Mouse (Mus musculus): ENCODE data around the gene Cend1.
A peak's percentile ranks its signal among the peaks of the same experiment; 100 is the strongest.

The Cend1 gene

DNA sequence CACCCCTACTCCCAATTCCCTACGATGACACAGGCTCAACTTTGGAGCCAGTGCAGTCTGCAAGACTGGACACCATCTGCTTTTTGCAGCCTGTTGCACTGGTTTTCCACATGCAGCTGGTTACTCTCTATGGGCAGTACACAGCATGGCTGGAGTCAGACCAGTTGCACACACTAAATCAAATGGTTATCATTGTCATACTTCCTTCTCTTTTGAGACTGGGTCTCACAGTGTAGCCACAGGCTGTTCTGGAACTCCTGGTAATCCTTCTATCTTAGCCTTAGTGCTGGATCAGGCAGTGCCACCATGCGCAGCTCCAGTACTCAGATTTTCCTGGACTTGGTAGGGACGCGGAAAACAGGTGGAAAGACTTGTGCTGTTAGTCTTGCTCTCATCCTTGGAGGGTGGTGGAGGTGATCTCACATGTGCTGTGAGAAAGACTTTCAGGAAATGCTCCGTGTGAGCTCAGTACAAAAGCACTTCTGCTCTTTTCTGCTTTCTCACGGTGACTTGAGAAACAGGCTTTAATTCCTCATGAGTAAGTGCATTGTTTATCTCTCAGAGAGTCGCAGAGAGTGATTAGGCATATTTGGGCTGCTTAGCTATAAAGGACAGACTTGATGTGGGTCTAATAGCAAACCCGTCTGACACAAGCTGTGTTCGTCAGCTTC lies 36.6 kb downstream of the Cend1 start:
- peak; percentile 44 for DNase-seq (ENCODE audit: low read depth)

DNA sequence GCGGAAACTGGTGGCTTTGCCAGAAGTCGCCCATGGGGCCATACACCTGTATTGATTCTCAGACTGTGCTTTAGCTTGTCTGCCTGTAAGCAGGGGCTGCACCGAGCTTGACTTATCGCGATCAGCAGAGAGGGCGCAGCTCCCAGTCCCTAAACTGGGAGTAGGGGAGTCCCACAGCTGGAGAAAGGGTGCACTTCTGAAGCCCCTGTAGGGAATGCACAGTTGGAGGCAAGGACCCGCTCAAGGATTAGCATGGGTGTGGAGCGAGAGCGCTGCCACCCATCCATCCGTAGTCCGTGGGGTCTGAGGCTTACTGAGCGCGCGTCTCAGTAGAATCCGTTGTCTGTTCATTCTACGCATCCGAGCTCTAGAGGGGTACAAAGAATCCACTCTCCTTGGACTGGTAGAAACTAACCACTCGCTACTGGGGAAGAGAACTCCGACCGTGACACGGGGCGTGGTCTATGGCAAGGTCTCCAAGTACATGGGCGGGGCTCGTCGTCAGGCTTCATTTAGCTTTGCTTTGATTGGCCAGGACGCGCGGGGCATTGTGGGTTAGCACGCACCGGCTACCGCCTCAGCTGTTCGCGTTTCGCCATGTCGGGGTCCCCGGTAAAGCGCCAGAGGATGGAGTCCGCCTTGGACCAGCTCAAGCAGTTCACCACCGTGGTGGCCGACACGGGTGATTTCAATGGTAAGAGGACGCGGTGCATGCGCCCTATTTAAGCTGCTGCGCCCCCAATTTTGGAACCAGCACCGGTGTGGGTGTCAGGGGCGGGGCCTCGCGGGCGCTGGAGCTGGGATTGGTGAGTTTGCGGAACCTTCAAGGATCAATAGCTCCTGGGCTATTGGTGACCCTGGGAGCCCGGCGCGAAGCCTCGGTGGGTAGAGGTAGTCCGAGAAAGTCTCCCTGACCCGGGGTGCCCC lies 37.4 kb downstream of the Cend1 start, which contains the start of gene Taldo1:
Gene Taldo1 (plus strand): TSS at position 575 of the 927 bp plus-strand sequence.
- peak; percentile 96 for DNase-seq (ENCODE audit: low read depth)

DNA sequence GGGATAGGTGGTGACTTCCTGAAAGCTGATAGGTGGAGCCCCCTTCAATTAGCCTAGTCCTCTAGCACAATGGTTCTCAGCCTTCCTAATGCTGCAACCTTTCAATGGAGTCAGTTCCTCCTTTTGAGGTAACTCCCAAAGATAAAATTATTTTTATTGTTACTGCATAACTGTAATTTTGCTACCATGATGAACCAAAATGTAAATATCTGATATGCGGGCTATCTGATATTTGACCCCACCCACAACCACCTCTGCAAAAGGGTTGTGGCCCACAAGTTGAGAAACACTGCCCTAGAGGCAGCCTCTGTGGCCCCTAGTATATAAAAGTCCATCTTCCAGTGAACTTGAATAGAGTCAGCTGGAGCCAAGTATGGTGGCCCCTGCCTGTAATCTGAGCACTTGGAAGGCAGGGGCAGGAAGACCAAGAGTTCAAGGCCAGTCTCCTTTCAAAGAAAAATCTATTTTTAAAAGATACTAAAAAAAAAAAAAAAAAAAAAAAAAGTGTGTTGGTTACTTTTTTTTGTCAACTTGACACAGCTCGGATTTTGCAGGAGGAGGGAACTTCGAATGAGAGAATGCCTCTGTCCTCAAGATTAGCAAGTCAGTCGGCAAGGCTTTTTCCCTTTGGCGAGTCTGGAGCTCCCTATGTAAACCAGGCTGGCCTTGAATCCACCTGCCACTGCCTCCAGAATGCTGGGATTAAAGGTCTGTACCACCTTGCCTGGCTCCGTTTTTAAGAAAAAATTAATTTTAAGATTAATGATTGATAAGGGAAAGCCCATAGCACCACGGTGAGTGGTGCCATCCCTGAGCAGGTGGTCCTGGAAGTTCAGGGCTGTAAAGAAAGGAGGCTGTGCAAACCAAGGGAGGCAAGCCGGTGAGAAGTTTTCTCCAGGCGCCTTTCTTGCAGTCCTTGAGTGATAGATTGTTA lies 38.7 kb downstream of the Cend1 start:
- DNase-seq (ENCODE audit: low read depth) = no peak

DNA sequence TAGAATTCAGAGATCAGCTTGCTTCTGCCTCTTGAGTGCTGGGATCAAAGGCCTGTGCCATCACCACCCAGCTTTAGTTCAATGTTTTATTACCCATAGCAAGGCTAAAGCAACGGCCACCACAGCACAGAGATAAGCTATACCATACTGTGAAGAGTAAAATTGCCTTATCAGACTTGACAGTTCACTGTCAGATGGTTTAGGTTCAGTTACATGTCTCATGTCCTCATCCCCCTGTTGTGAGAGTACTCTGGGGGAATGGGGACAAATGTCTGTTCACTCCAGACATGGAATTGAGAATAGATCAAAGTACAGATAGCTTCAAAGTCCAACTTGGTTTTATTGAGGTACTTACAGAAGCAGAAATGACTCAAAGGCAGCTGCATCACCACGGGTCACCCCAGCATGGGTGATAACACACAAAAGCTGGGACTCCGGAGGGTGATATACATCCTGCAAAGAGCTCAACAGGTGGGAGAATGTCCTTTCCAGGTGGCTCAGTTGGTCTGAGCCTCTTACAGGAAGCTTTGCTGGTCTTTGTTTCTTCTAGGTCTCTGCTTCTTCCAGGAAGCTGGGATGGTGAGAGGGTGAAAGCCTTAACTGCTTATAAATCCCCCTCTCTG lies 40.7 kb downstream of the Cend1 start:
- no peak for DNase-seq (ENCODE audit: low read depth)

DNA sequence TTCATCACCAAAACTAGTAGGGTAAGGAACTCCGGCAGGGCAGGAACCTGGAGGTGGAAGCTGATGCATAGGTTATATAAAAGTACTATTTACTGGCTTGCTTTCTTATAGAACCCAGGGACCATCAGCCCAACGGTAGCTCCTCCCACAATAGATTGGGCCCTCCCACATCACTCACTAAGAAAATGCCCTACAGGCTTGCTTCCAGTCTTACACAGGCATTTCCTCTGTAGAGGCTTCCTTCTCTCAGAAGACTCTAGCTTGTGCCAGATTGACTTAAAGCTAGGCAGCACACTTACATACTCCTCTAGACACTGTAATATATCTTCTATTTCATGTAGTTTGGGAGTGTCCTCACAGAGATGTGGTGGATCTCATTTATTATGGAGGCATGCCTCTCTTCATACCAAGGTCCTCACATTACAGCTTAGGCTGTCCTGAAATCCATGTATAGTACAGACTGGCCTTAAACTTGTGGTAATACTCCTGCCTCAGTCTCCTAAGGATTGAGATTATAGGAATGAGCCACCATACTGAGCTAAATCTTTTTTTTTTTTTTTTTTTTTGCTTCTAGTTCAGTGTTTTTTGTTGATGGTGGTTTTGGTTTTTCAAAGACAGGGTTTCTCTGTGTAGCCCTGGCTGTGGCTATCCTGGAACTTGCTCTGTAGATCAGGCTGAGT lies 41.3 kb downstream of the Cend1 start:
- DNase-seq (ENCODE audit: low read depth) = no peak

DNA sequence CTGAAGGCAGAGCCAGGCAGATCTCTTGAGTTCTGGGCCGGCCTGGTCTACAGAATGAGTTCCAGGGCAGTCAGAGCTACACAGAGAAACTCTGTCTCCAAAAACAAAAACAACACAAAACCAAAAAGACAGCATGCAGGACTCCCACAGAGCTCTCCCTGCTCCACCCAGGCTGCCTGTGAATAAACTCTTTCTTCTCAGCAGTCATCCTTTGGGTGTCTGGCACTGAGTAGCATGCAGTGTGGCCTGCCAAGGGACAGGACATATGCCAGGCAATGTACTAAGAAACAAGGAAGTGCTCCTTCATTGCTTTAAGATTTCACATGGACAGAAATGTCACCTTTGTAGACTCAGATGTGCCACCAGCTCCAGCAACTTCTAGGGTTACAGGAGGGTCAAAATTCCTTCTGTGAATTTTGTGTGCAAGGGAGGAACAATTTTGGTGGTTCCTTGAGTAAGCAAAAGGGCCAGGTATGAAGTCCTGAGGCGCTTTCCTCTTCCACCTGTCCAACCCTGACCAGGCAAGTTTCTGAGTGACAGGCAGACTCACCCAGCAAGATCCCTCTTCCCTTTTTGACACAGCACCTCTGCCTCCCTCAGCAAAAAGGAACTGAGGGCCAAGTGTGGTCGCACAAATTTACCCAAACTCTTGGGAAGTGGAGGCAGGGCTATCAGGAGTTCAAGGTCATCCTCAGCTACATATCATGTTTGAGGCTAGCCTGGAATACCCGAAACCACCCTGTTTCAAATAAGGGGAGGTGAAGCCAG lies 48.0 kb downstream of the Cend1 start:
- no peak for DNase-seq (ENCODE audit: low read depth)

DNA sequence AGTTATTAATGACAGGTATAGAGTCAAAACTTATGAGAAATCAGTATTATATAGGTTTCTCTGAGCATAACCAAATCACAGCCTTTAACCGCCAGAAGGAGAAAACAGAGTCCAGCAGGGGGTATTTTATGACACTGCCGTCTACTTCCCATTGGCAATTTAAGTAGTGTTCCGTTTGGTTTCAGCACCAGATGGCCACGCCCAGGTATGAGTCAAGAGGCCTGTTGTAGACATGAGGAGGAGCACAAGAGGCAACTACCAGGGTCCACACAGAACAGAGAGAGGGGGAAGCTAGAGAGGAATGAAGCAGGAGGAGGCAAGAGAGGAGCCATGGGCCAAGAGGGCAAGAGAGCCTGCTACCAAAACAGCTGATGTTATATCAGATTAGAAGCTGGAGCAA lies 49.7 kb downstream of the Cend1 start:
- no peak for DNase-seq (ENCODE audit: low read depth)
